Mouse (Mus musculus) frontal cortex, adult 2 months (tissue): ENCODE data around the gene Tepp. TPM values are rescaled to one million over a fixed set of nuclear protein-coding genes. Genes with fewer than 3 reads are reported as not detected.

ENCODE experiments used
- DNase-seq, 2 experiments: peaks; one replicate each; pipeline ENCODE4 v3.0.0; 2022; ENCODE audit warnings: low spot score in 1 of 2; ENCODE audit errors: extremely low spot score in 1 of 2
- polyA plus RNA-seq: library from polyadenylated mRNA; depleted of rRNA; stranded (reverse); fragments of >200 nt; gene quantifications from 2 replicates; pipeline ENCODE4 v1.2.3, GENCODE M21; 2012

The Tepp gene
- polyA plus RNA-seq, 1 experiment = 0.48 TPM

- DNase-seq = no peak
Observed at GRCm38 (mm10) chr8:95330367-95330766, 20.0 kb downstream of the Tepp start.

GRCm38 (mm10) chr8:95331156-95331719 is 20.9 kb downstream of the Tepp start:
- peak in 1 of 2 experiments; percentile 33 for DNase-seq

- DNase-seq = peak; percentile 85 to 92
Observed at GRCm38 (mm10) chr8:95331720-95332436, 21.5 kb downstream of the Tepp start, which contains the start of the genes Zfp319 and Usb1. Zfp319 (minus strand) TSS chr8:95331950. Usb1 (plus strand) TSS chr8:95332284.

- no peak for DNase-seq
Observed at GRCm38 (mm10) chr8:95332437-95333199, 22.3 kb downstream of the Tepp start.

GRCm38 (mm10) chr8:95335706-95336105 is 25.3 kb downstream of the Tepp start:
- no peak for DNase-seq

- no peak for DNase-seq
Observed at GRCm38 (mm10) chr8:95336363-95336762, 26.0 kb downstream of the Tepp start.

- DNase-seq = no peak
Observed at GRCm38 (mm10) chr8:95341721-95342120, 31.4 kb downstream of the Tepp start.

GRCm38 (mm10) chr8:95344668-95345067 is 34.3 kb downstream of the Tepp start:
- no peak for DNase-seq

GRCm38 (mm10) chr8:95346643-95347545 is 36.5 kb downstream of the Tepp start:
- DNase-seq = peak; percentile 58 to 91

GRCm38 (mm10) chr8:95348356-95348755 is 38.0 kb downstream of the Tepp start:
- DNase-seq = no peak

- DNase-seq = peak; percentile 80 to 88
Observed at GRCm38 (mm10) chr8:95348811-95349630, 38.7 kb downstream of the Tepp start.

- DNase-seq = no peak
Observed at GRCm38 (mm10) chr8:95351461-95351860, 41.1 kb downstream of the Tepp start.

GRCm38 (mm10) chr8:95352151-95352870 is 41.9 kb downstream of the Tepp start, which contains the start of gene Mmp15:
Mmp15 (plus strand) TSS chr8:95352268.
- DNase-seq = peak in 1 of 2 experiments; percentile 66

- no peak for DNase-seq
Observed at GRCm38 (mm10) chr8:95352871-95353866, 42.8 kb downstream of the Tepp start.

GRCm38 (mm10) chr8:95354606-95355005 is 44.2 kb downstream of the Tepp start:
- no peak for DNase-seq

- no peak for DNase-seq
Observed at GRCm38 (mm10) chr8:95358550-95359411, 48.4 kb downstream of the Tepp start.
